Mouse (Mus musculus): ENCODE measurements around the gene Gpr149.

The Gpr149 gene

GRCm38 (mm10) chr3:62604973-62605372 lies at the start of gene Gpr149:
Gene Gpr149, minus strand, starts transcription at chr3:62605140.
- no peak for DNase-seq (ENCODE audit: low read depth)

GRCm38 (mm10) chr3:62650551-62650950 lies 45.6 kb upstream of the Gpr149 start:
- no peak for DNase-seq (ENCODE audit: low read depth)

- peak; percentile 48 for DNase-seq (ENCODE audit: low read depth)
Observed at GRCm38 (mm10) chr3:62610861-62611260, 5.9 kb upstream of the Gpr149 start.

- DNase-seq (ENCODE audit: low read depth): peak; percentile 5
Observed at GRCm38 (mm10) chr3:62605931-62606330, 991 bp upstream of the Gpr149 start.

- DNase-seq (ENCODE audit: low read depth): no peak
Observed at GRCm38 (mm10) chr3:62604047-62604391, 921 bp downstream of the Gpr149 start.

GRCm38 (mm10) chr3:62603231-62604046 lies 1.5 kb downstream of the Gpr149 start:
- no peak for DNase-seq (ENCODE audit: low read depth)

- no peak for DNase-seq (ENCODE audit: low read depth)
Observed at GRCm38 (mm10) chr3:62602466-62602865, 2.5 kb downstream of the Gpr149 start.

- DNase-seq (ENCODE audit: low read depth): peak; percentile 51
Observed at GRCm38 (mm10) chr3:62594842-62595241, 10.1 kb downstream of the Gpr149 start.

- no peak for DNase-seq (ENCODE audit: low read depth)
Observed at GRCm38 (mm10) chr3:62585072-62585471, 19.9 kb downstream of the Gpr149 start.

GRCm38 (mm10) chr3:62527593-62527992 lies 77.3 kb downstream of the Gpr149 start:
- DNase-seq (ENCODE audit: low read depth): no peak

- DNase-seq (ENCODE audit: low read depth): peak; percentile 65
Observed at GRCm38 (mm10) chr3:62527160-62527559, 77.8 kb downstream of the Gpr149 start.

GRCm38 (mm10) chr3:62507206-62507647 lies 97.7 kb downstream of the Gpr149 start:
- DNase-seq (ENCODE audit: low read depth): no peak

GRCm38 (mm10) chr3:62506488-62507205 lies 98.3 kb downstream of the Gpr149 start, which contains the start of gene Dhx36:
Gene Dhx36, minus strand, starts transcription at chr3:62507004.
- peak; percentile 99 for DNase-seq (ENCODE audit: low read depth)

- DNase-seq (ENCODE audit: low read depth): peak; percentile 14
Observed at GRCm38 (mm10) chr3:62505166-62505900, 99.6 kb downstream of the Gpr149 start.

- no peak for DNase-seq (ENCODE audit: low read depth)
Observed at GRCm38 (mm10) chr3:62499327-62499726, 105.6 kb downstream of the Gpr149 start.

- DNase-seq (ENCODE audit: low read depth): no peak
Observed at GRCm38 (mm10) chr3:62492568-62492967, 112.4 kb downstream of the Gpr149 start.

- DNase-seq (ENCODE audit: low read depth): no peak
Observed at GRCm38 (mm10) chr3:62484340-62484739, 120.6 kb downstream of the Gpr149 start.
